Mouse (Mus musculus) lung, postnatal 0 days (tissue): ENCODE measurements around the gene Incenp.

Experiments used
- CTCF ChIP-seq: IDR thresholded peaks from 2 replicates; pipeline ENCODE4 v1.5.1; 2016; ENCODE audit warnings: antibody characterized with exemption, mild to moderate bottlenecking
- EP300 ChIP-seq: IDR thresholded peaks from 2 replicates; pipeline ENCODE4 v1.6.1; 2016; ENCODE audit warnings: antibody characterized with exemption, mild to moderate bottlenecking, control low read depth

DNA sequence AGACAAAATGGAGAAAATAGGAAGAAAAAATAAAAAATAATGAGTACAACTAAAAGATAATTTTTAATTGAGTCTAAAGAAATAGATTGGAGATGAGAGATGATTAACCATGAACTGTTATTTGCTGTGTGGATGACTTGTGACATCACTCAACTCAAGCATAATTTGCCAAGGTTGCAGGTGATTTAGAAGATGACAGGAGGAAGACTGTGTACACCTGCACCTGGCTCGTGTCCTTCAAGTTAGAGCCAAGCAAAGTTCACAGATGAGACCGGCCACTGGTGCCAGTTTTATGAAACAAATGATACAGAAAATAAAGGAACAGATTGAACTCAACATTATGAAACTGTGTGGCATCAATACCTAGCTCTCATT lies 62.0 kb downstream of the Incenp start:
- TF ChIP-seq EP300, result no peak
- no peak for TF ChIP-seq CTCF
